Mouse (Mus musculus) macrophage (primary cell): ENCODE measurements at regions not wholly inside any gene's neighbourhood (a gene's known extent, or its start where the extent isn't known, plus 50 kb on each side); places are given as distances from the start of the nearest gene placed in this dataset.

Experiments
- H3K27ac ChIP-seq: fragments of 350-480 bp; formaldehyde crosslinking; 2 replicates; pipeline ENCODE4 v1.9.0; 2021
- H3K36me3 ChIP-seq: fragments of 350-480 bp; formaldehyde crosslinking; 2 replicates; pipeline ENCODE4 v1.9.0; 2021; ENCODE audit errors: inconsistent target
- H3K4me3 ChIP-seq: fragments of 350-480 bp; formaldehyde crosslinking; 2 replicates; pipeline ENCODE4 v1.9.0; 2021; ENCODE audit errors: inconsistent target
- H3K79me2 ChIP-seq: fragments of 350-480 bp; formaldehyde crosslinking; 2 replicates; pipeline ENCODE4 v1.9.0; 2021; ENCODE audit errors: inconsistent target
- WGBS: methylation state at CpG from one replicate; pipeline ENCODE4 v1.1.7; 2026; ENCODE audit warnings: inconsistent platforms; ENCODE audit not compliant: missing documents; 5-methylcytosine and 5-hydroxymethylcytosine counted together

DNA sequence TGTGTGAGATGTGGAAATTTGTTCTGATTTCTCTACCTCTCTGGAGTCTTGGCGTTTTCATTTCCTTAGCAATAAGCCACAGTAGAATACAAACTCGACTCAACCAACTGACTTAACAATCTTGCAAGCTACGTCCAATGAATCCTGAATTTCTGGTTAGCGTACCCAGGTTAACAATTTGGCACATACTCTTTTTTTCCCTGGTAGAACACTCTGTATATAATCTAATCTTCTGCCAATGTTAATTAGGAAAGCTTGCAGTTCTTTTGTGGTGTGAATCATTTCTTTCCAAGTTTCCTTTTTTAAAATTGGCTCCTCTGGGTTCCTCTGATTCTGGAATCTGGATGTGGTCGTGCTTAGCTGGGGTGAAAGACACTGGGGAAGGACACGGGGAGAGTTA is 103.5 kb upstream of the Tmem178 start:
- WGBS, result 74% methylated on average over 6 of the region's 6 CpGs
- Histone ChIP-seq H3K36me3 (no peaks in the 10 kb centered on the region), H3K27ac (no peak overlapping the region), H3K4me3 (no peak overlapping the region), H3K79me2 (no peaks in the 10 kb centered on the region)

DNA sequence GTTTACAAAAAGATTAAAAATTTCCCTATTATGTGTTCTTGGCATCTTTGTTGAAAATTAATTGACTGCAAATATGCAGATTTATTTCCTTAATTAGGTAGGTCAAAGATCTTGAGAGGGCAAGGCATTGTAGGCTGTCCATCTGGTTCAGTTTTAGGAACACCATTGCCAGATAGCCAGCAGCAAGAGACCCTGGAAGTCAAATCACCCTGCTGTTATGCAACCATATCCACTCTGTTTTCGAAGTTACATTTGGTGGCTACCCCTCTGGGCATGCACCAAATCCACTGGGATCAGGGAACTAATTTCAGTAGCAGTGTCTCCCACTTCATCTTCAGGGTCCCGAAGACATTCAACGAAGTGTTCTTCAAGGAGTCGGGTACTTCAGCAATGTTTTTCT is 104.0 kb upstream of the Tmem178 start:
- Histone ChIP-seq H3K36me3 (no peaks in the 10 kb centered on the region), H3K4me3 (no peak overlapping the region), H3K79me2 (no peaks in the 10 kb centered on the region), H3K27ac (no peak overlapping the region)
- 79% methylated on average over 4 of the region's 4 CpGs for WGBS

DNA sequence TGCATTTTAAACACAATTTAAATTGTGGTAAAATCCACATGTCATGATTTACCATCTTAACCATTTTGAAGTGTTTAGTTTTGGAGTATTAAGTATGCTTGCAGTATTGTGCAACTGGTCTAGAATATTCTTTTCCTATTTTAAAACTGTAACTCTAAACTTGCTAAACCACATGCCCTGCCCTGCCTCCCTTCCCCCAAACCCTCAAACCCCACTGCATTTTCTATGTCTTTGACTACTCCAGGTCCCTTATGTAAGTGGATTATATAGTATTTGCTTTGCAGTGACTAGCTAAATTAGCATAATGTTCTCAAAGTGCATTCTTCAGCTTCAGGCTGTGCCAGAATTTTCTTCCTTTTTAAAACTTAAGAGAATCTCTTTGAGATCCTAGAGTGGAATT is 106.4 kb upstream of the Map4k3 start:
- Histone ChIP-seq H3K36me3 (no peaks in the 10 kb centered on the region), H3K27ac (no peak overlapping the region), H3K79me2 (no peaks in the 10 kb centered on the region), H3K4me3 (no peak overlapping the region)

DNA sequence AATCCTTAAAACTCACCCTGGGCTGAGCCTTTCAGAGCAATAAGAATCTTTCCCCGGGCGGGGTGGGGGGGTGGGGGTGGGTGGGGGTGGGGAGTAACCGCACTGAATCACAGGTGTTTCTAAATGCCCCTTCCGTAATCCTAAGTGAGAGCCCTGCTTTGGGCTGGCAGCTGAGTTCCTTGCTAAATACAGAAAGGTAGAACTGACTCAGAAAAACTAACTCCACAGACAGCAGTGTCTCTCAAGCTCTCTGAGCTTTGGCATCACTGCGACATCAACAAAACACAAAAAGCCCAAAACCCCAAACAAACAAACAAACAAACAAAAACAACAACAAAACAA is 105.9 kb upstream of the Map4k3 start:
- WGBS, result 51% methylated on average over 3 of the region's 5 CpGs
- Histone ChIP-seq H3K4me3 (no peak overlapping the region), H3K79me2 (no peaks in the 10 kb centered on the region), H3K36me3 (no peaks in the 10 kb centered on the region), H3K27ac (no peak overlapping the region)

DNA sequence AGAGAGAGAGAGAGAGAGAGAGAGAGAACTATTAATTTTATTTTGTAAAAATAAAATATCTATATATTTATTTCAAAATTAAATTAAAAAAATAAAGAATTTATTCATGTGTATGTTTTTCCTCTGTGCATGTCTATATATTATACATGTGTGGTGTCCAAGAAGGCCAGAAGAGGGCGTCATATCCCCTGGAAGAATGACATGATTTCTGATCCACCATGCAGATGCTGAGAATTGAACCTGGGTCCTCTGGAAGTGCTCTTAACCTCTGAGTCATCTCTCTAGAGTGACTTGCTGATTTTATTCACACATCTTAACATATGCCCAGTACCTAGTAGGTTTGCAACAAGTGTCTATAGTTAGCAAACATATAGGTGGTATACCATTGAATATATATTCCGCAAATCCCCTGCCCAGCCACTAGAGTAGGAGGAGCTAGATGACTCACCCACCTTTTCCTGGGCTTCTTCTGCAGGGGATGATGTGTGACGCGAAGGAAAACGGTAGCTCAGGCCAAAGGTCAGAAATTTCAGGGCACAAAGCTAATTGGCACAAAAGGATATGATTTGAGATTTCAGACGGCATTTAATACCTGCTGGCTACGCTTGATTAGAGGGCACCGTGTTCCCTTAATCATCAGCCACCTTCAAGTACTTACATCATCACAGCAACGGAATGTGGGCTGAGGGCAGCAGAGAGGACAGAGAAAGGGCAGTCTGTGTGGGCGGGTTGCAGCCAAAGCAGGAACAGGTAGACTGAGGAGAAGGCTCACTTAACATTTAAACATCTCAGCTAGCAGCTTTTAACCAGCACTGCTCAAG is 105.3 kb upstream of the Map4k3 start:
- no peaks in the 10 kb centered on the region for H3K79me2 ChIP-seq
- no peaks in the 10 kb centered on the region for H3K36me3 ChIP-seq
- 48% methylated on average over 10 of the region's 10 CpGs for WGBS
- H3K4me3 ChIP-seq, result no peak overlapping the region
- H3K27ac ChIP-seq, result no peak overlapping the region

DNA sequence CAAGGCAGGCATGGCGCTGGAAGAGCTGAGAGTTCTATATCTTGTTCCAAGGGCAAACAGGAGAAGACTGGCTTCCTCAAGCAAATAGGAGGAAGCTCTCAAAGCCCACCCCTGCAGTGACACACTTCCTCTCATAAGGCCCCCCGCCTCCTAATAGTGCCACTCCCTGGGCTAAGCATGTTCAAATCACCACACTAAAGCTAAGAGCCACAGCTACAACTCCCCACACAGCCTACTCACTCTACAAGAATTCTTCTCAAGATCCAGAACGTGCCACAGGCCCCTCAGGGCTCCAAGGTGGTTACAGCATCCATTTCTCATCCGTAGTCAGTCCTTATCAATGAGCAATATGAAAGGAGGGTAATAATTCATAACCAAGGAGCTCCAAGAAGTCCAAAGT is 103.4 kb upstream of the Map4k3 start:
- 98% methylated on average over 4 of the region's 4 CpGs for WGBS
- H3K27ac ChIP-seq, result no peak overlapping the region
- no peaks in the 10 kb centered on the region for H3K79me2 ChIP-seq
- no peak overlapping the region for H3K4me3 ChIP-seq
- no peaks in the 10 kb centered on the region for H3K36me3 ChIP-seq

DNA sequence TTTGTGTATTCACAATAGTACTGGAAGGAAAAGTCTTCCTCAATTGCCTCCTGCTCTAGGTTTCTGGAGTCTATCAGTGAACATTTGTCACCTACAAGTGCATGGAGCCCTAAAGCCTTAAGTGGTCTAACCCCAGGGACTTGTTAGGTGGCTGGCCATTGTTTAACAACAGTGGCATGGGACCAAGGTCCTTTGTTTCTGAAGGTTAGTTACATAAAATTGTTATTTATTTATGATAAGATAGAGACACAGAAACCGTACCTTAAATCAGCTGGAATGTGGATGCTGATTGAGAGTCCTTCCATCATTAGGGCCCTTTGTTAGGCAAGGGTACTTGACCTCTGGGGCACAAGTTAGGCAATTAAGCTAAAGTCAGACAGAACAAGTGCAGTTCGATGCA is 99.6 kb upstream of the Map4k3 start:
- no peak overlapping the region for H3K27ac ChIP-seq
- no peaks in the 10 kb centered on the region for H3K36me3 ChIP-seq
- no peak overlapping the region for H3K4me3 ChIP-seq
- H3K79me2 ChIP-seq, result no peaks in the 10 kb centered on the region
- WGBS, result 83% methylated on average over 2 of the region's 2 CpGs

DNA sequence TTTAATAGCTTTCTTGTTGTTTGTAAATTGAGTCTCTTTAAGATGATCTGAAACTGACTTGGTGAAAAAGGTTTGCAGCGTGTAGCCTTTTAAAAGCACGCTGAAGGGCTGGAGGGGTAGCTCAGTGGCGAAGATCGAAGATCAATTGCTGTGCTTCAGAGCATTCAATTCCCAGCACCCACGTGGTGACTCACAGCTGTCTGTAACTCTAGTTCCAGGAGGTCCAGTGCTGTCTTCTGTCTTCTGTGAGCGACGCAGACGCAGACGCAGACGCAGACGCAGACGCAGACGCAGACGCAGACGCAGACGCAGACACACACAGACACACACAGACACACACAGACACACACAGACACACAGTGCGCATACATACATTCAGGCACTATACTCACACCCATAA is 99.1 kb upstream of the Map4k3 start:
- 95% methylated on average over 16 of the region's 17 CpGs for WGBS
- H3K4me3 ChIP-seq, result no peak overlapping the region

DNA sequence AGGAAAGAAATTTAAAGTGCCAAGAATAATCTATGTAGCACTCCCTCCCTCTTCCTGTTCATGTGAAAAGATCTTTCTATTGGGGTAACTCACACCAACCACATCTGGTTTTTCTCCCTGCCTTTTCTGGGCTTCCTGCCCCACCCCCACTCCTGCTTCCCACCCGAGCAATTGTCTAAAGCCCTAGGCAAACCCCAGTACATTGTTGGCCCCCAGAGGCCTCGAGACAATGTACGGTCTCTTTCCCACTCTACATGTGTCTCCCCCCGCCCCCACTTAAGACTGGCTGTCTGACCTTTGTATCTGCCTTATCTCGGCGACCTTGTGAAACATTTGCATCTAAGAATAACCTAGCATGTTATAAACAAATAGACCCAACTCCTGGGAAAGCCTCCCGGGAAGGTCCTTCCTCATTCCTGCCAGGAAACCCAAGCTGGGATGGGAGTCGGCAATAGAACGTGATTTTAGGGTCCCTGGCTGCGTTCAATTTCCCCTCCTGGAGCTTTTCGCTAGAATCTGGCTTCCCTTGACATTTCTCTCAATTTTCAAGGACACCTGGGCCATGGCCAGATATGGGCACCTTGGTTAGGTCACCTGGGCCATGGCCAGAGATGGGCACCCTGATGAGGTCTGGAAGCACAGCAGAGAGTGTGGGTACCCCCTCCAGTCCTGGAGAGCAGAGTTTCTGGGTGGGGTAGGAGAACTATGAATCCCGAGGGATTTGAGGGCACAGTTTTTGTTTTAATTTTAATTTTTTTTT is 97.9 kb upstream of the Map4k3 start:
- no peaks in the 10 kb centered on the region for H3K36me3 ChIP-seq
- 44% methylated on average over 12 of the region's 12 CpGs for WGBS
- no peaks in the 10 kb centered on the region for H3K79me2 ChIP-seq
- no peak overlapping the region for H3K4me3 ChIP-seq
- no peak overlapping the region for H3K27ac ChIP-seq

More for the DNA sequence above, 99.1 kb upstream of the Map4k3 start:
- H3K36me3 ChIP-seq, result no peaks in the 10 kb centered on the region
- no peaks in the 10 kb centered on the region for H3K79me2 ChIP-seq
- H3K27ac ChIP-seq, result no peak overlapping the region

DNA sequence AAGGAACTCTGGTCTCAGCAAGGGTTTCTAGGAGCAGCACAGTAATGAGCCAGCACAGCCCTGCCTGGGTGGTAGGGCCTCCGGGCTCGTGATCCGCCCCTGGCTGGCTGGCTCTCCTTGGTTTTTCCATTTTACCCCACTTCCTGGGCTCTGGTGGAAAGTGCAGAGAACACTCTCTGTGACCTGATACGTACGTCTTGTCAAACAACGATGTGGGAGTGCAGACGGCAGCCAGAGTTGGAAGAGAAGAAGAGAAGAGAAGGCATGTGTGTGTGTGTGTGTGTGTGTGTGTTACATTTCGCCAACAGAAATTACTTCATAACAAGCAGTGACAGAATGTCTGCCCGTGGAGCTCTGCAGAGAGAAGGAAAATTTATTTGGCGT is 97.2 kb upstream of the Map4k3 start:
- Histone ChIP-seq H3K36me3 (no peaks in the 10 kb centered on the region), H3K79me2 (no peaks in the 10 kb centered on the region), H3K27ac (no peak overlapping the region), H3K4me3 (no peak overlapping the region)
- WGBS, result 45% methylated on average over 10 of the region's 10 CpGs

DNA sequence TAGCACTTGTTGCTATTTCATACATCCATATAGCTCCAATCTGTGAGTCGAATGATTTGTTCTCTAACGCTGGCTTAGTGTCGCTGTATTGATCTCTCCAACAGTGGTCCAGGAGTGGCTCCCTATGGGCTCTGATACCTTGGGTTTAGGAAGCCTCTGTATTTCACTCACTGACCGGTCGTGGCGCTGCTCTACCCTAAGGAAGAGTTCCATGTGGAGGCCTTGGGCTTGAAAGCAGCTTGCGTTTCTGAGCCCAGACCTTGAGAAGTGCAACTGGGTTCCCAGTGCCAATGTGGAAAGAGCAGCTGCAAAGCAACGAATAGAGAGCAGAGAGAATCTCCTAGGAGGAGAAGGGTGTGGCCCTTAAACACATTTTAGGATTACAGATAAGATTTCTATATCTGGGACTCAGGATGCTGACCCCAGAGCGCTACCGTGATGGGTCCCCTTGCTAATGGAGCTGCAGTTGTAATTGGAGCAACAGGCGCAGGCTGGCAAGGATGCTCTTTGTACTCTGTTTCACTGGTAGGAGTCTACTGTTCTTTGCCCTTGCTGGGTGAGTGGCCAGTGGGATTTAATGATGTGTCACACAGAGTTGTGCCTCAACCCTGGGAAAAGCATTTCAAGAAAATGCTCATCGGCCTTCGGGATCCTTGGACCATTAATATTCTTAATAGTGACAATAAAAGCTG is 96.7 kb upstream of the Map4k3 start:
- Histone ChIP-seq H3K79me2 (no peaks in the 10 kb centered on the region), H3K27ac (no peak overlapping the region), H3K4me3 (no peak overlapping the region), H3K36me3 (no peaks in the 10 kb centered on the region)
- 92% methylated on average over 13 of the region's 13 CpGs for WGBS

DNA sequence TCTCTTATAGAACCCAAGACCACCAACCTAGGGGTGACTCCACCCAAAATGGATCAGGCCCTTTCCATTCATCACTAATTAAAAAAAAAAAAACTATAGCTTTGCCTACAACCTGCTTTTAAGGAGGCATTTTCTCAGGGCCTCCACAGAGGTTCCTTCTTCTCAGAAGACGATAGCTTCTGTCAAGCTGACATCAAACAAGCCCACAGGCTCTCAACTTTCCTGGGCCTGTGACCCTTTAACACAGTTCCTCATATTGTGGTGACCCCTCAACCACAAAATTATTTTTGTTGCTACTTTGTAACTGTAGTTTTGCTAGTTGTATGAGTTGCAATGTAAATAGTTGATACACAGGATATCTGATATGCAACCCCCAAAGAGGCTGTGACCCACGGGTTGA is 96.0 kb upstream of the Map4k3 start:
- no peaks in the 10 kb centered on the region for H3K36me3 ChIP-seq
- no peaks in the 10 kb centered on the region for H3K79me2 ChIP-seq
- 28% methylated on average over 2 of the region's 2 CpGs for WGBS
- no peak overlapping the region for H3K4me3 ChIP-seq
- no peak overlapping the region for H3K27ac ChIP-seq

DNA sequence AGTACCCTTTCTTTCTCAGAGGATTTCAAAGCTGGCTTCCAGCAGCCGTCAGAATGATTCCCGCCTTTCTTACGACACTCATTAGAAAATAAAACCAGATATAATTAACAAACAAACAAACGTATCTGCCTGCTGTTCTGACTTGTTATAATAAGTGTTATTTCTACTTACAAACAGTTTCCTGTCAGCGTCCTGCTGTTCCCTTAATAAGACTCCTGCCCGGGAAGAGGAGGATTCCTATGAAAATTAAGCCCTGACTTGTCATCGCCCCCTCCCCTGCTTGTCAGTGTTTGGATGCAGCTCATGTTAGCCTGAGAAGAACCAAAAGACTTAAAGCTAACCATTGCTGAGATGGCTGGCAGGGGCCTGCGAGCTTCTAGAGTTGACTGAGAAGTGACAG is 92.6 kb upstream of the Map4k3 start:
- H3K4me3 ChIP-seq, result no peak overlapping the region
- WGBS, result 91% methylated on average over 8 of the region's 8 CpGs
- no peak overlapping the region for H3K27ac ChIP-seq
- H3K79me2 ChIP-seq, result no peaks in the 10 kb centered on the region
- no peaks in the 10 kb centered on the region for H3K36me3 ChIP-seq

DNA sequence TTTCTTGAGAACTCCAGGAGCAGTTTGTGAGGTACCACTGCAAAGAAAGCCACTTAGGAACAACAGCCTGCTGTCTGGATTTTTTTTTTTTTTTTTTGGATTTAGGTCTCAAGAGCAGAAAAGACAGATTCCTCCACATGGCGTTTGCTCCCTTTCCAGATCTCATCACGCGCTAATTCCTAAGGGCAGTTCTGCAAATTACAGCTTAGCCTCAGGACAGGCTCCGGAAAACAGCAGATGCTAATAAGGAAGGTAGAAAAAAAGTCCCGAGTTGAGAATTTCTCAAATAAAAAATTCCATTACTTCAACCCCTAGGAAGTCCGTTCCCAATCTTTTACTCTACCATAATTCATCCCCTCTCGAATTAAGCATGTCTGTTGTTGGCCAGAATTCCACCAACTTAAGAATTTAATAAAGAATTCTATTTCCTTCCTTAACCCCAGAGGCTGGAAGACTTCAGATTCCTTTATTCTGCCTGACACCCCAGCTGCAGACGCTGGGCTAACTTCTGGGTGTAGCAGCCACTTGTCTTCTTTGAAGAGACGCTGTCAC is 90.3 kb upstream of the Map4k3 start:
- no peak overlapping the region for H3K27ac ChIP-seq
- H3K36me3 ChIP-seq, result no peaks in the 10 kb centered on the region
- 93% methylated on average over 8 of the region's 9 CpGs for WGBS
- no peaks in the 10 kb centered on the region for H3K79me2 ChIP-seq
- H3K4me3 ChIP-seq, result no peak overlapping the region

DNA sequence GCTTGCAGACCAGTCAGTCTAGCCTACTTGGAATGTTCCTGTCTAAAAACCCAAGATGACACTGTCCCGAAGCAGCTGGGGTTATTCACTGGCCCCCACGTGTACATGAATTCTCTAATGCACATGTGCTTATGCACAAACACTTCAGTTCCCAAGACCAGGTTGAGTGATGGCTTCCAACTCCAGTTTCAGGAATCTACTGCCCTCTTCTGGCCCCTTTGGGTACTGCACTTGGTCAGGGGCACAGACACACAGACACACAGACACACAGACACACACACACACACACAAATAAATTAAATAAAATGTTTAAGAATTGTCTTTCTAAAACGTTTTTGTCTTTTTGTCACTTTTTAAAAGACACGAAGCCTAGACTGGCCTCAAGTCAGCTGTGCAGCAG is 87.5 kb upstream of the Map4k3 start:
- no peak overlapping the region for H3K4me3 ChIP-seq
- H3K79me2 ChIP-seq, result no peaks in the 10 kb centered on the region
- H3K36me3 ChIP-seq, result no peaks in the 10 kb centered on the region
- 88% methylated on average over 4 of the region's 4 CpGs for WGBS
- no peak overlapping the region for H3K27ac ChIP-seq
